Mouse (Mus musculus) stomach, embryonic 16.5 days (tissue): ENCODE measurements around the gene Dffb. TPM values are rescaled to one million over a fixed set of nuclear protein-coding genes. Genes with fewer than 3 reads are reported as not detected.

Experiments used
- ATAC-seq: fragments of 200-750 bp; cut with Nextera tagmentation; 2 replicates; pipeline ENCODE4 v1.8.0; 2017; ENCODE audit warnings: moderate number of reproducible peaks, moderate TSS enrichment; ENCODE audit not compliant: insufficient read depth, low FRiP score
- H3K27ac ChIP-seq: fragments of 300-500 bp; sonication (generic); 2 replicates; pipeline ENCODE4 v1.5.1; 2014; ENCODE audit warnings: low read length
- H3K27me3 ChIP-seq: fragments of 300-500 bp; sonication (generic); 2 replicates; pipeline ENCODE4 v1.6.1; 2014; ENCODE audit warnings: low read length, control low read depth, mixed read lengths; ENCODE audit not compliant: control insufficient read depth, insufficient read depth
- H3K36me3 ChIP-seq: fragments of 300-500 bp; sonication (generic); 2 replicates; pipeline ENCODE4 v1.6.1; 2014; ENCODE audit warnings: low read length; ENCODE audit not compliant: control insufficient read depth, insufficient read depth
- H3K4me1 ChIP-seq: fragments of 300-500 bp; sonication (generic); 2 replicates; pipeline ENCODE4 v1.6.1; 2014; ENCODE audit warnings: low read length, control low read depth, mixed read lengths; ENCODE audit not compliant: control insufficient read depth, insufficient read depth
- H3K4me2 ChIP-seq: fragments of 300-500 bp; sonication (generic); 2 replicates; pipeline ENCODE4 v1.6.1; 2014; ENCODE audit warnings: low read depth, low read length, mixed read lengths
- H3K4me3 ChIP-seq: fragments of 300-500 bp; sonication (generic); replicated peaks from 2 replicates; pipeline ENCODE4 v1.5.1; 2014; ENCODE audit warnings: mild to moderate bottlenecking, low read length
- H3K9ac ChIP-seq: fragments of 300-500 bp; sonication (generic); 2 replicates; pipeline ENCODE4 v1.6.1; 2014; ENCODE audit warnings: low read length
- H3K9me3 ChIP-seq: fragments of 300-500 bp; sonication (generic); replicated peaks from 2 replicates; pipeline ENCODE4 v1.6.1; 2016; ENCODE audit warnings: low read length, control low read depth; ENCODE audit not compliant: control insufficient read depth
- WGBS: fragments of 180-500 bp; shearing (Covaris S2); extraction: QIAGEN DNeasy Blood & Tissue Kit; methylation state at CpG from one replicate; pipeline ENCODE4 v1.1.7; 2014; 5-methylcytosine and 5-hydroxymethylcytosine counted together
- polyA plus RNA-seq: library from polyadenylated mRNA; unstranded; fragments of >200 nt; fragmentation: Nextera tagmentation; extraction: Ambion mirVana; gene quantifications from 2 replicates; pipeline ENCODE4 v1.2.1, GENCODE M21; 2015

The Dffb gene
- polyA plus RNA-seq, 1 experiment from 2014 or later, result 12.8 TPM

DNA sequence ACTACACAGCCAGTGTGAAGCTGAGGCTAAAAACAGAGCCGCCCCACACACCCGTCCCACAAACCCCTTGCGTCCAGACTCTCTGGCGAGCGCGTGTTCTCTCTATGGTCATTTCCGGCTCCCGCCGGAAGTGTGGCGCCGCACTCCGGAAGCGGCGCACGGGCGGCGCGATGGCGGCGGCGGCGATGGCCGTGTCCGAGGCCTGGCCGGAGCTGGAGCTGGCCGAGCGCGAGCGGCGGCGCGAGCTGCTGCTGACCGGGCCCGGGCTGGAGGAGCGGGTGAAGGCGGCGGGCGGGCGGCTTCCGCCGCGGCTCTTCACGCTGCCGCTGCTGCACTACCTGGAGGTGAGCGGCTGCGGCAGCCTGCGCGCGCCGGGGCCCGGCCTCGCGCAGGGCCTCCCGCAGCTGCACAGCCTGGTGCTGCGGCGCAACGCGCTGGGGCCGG is 36.7 kb upstream of the Dffb start, which contains the start of gene Lrrc47:
TSS of gene Lrrc47 (plus strand) at position 86 of the 444 bp plus-strand sequence.
- Histone ChIP-seq H3K4me2 (peak within 1 kb of the TSS; percentile 75), H3K4me3 (peak within 1 kb of the TSS; percentile 98), H3K36me3 (0 out of 2 replicates have a peak, but pooled peaks cover 3% of the 10 kb centered on the region), H3K4me1 (peaks cover 14% of the 10 kb centered on the region), H3K9me3 (no peaks in the 10 kb centered on the region), H3K9ac (peak within 1 kb of the TSS; percentile 97), H3K27me3 (no peaks in the 10 kb centered on the region), H3K27ac (peak within 1 kb of the TSS; percentile 15)
- peak; percentile 94 for ATAC-seq
- under 1% methylated on average over 59 of the region's 59 CpGs for whole genome bisulfite sequencing

DNA sequence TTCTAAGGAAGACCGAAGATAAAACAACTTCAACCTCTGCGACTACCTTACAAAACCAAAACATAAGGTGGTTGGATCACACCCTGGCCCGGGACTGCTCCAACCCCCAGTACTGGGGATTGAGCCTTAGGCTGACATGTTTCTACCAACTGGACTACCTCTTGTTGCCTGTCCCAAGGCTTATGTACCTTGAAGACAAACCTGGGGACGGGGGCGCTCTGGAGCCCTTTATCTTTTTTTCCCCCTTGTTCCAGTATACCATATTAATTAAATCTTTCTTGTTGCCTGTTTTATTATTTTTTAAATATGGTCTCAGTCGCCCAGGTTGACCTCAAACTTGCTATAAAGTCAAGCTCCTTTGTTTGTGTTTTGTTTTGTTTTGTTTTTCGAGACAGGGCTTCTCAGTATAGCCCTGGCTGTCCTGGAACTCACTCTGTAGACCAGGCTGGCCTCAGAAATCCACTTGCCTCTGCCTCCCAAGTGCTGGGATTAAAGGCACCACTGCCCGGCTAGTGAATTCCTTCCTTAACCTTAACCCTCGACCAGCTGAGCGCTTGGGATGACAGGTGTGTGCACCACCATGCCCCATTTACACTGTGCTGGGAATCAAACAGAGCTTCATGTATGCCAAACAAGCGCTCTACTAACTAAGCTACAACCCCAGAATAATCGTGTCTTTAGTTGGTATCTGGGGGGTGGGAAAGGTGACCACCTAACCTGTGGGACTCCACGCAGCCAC is 36.1 kb upstream of the Dffb start:
- Histone ChIP-seq H3K36me3 (0 out of 2 replicates have a peak, but pooled peaks cover 3% of the 10 kb centered on the region), H3K27me3 (no peaks in the 10 kb centered on the region), H3K4me1 (peaks cover 14% of the 10 kb centered on the region), H3K27ac (no peak overlapping the region), H3K4me2 (peak overlapping the region; percentile 75), H3K9ac (peak overlapping the region; percentile 97), H3K4me3 (peak overlapping the region; percentile 98), H3K9me3 (no peaks in the 10 kb centered on the region)
- WGBS, result 27% methylated on average over 13 of the region's 13 CpGs
- ATAC-seq, result 0 out of 2 replicates have a peak, but pooled peaks have one; percentile 22

DNA sequence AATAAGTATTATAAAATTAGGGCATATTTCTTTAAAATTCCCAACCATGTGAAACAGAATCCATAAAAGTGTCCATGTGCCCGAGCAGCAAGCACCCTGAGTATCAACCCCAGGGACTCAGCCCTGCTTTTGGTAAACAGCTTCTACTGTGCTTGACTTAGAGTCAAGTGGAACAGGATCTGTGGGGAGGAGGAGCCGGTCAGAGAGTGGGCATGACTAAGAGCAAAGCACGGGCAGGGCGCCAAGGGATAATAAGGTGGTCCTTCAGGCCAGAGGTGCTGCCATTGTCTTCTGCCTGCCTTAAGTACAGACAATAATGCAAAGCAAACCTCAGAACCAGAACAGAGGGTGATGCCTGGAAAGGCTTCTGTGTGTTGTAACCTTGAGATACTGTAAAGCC is 32.8 kb upstream of the Dffb start:
- Histone ChIP-seq H3K4me3 (no peak overlapping the region), H3K4me1 (peaks cover 1% of the 10 kb centered on the region), H3K9me3 (no peaks in the 10 kb centered on the region), H3K36me3 (peaks cover 3% of the 10 kb centered on the region; the same call in 1 of the 2 replicates), H3K4me2 (no peak overlapping the region), H3K27ac (no peak overlapping the region), H3K9ac (no peak overlapping the region), H3K27me3 (no peaks in the 10 kb centered on the region)
- ATAC-seq, result no peak
- WGBS, result 73% methylated on average over 4 of the region's 4 CpGs

DNA sequence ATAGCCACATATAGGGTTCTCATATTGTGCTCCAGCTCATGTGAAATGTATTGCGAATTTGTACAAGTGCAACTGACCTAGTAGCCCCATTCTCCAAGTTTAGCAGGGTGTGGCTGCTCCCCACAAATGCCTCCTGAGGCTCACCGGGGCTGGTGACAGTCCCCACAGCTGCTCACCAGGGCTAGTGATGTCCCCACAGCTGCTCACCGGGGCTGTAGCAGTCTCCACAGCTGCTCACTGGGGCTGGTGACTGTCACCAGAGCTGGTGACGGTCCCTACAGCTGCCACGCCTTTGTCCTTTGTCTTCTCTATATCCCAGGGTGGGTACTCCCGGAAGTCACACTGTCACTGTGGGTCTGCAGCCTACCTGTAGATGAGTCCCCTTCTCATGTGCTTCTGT is 31.3 kb upstream of the Dffb start:
- no peaks in the 10 kb centered on the region for H3K4me1 ChIP-seq
- H3K4me2 ChIP-seq, result no peak overlapping the region
- peaks cover 3% of the 10 kb centered on the region; the same call in 1 of the 2 replicates for H3K36me3 ChIP-seq
- H3K4me3 ChIP-seq, result no peak overlapping the region
- H3K27ac ChIP-seq, result no peak overlapping the region
- ATAC-seq, result no peak
- H3K9me3 ChIP-seq, result no peaks in the 10 kb centered on the region
- H3K27me3 ChIP-seq, result no peaks in the 10 kb centered on the region
- 85% methylated on average over 6 of the region's 6 CpGs for WGBS
- no peak overlapping the region for H3K9ac ChIP-seq

GRCm38 (mm10) chr4:154005488-154005887 is 30.6 kb upstream of the Dffb start:
- Histone ChIP-seq H3K4me3 (no peak overlapping the region), H3K9ac (no peak overlapping the region), H3K4me1 (no peaks in the 10 kb centered on the region), H3K36me3 (peaks cover 3% of the 10 kb centered on the region; the same call in 1 of the 2 replicates), H3K27me3 (no peaks in the 10 kb centered on the region), H3K4me2 (no peak overlapping the region), H3K27ac (no peak overlapping the region), H3K9me3 (no peaks in the 10 kb centered on the region)
- no peak for ATAC-seq
- WGBS, result 87% methylated on average over 5 of the region's 5 CpGs

- WGBS, result 91% methylated on average over 8 of the region's 8 CpGs
- ATAC-seq, result no peak
- peaks cover 19% of the 10 kb centered on the region for H3K36me3 ChIP-seq
Observed at GRCm38 (mm10) chr4:153993505-153993904, 18.6 kb upstream of the Dffb start.

DNA sequence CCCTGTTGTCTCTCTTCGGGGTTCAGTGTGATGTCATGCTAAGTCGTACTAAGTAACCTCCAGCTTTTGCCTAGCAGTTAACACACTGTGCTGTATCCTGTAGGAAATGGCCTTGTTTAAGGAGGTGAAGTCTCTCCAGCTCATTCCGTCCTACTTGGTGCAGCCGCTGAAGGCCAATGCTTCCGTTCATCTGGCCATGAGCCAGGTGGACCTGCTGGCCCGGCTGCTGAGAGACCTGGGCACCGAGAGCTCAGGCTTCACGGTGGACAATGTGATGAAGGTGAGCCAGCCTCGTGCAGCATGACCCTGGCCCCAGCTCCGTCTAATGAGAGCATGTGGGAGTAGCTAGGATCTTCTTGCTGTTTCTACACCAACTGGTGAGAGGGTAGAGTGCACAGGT is 17.8 kb upstream of the Dffb start:
- H3K36me3 ChIP-seq, result peaks cover 25% of the 10 kb centered on the region
- 91% methylated on average over 10 of the region's 10 CpGs for WGBS
- H3K4me3 ChIP-seq, result no peak overlapping the region
- no peak overlapping the region for H3K9ac ChIP-seq
- no peak overlapping the region for H3K4me2 ChIP-seq
- H3K9me3 ChIP-seq, result no peaks in the 10 kb centered on the region
- no peak overlapping the region for H3K27ac ChIP-seq
- no peaks in the 10 kb centered on the region for H3K27me3 ChIP-seq
- no peak for ATAC-seq
- H3K4me1 ChIP-seq, result no peaks in the 10 kb centered on the region

More at GRCm38 (mm10) chr4:153993505-153993904, 18.6 kb upstream of the Dffb start:
- no peaks in the 10 kb centered on the region for H3K4me1 ChIP-seq
- H3K27me3 ChIP-seq, result no peaks in the 10 kb centered on the region
- H3K9ac ChIP-seq, result no peak overlapping the region
- H3K4me3 ChIP-seq, result no peak overlapping the region
- no peak overlapping the region for H3K27ac ChIP-seq
- H3K4me2 ChIP-seq, result no peak overlapping the region
- no peaks in the 10 kb centered on the region for H3K9me3 ChIP-seq

DNA sequence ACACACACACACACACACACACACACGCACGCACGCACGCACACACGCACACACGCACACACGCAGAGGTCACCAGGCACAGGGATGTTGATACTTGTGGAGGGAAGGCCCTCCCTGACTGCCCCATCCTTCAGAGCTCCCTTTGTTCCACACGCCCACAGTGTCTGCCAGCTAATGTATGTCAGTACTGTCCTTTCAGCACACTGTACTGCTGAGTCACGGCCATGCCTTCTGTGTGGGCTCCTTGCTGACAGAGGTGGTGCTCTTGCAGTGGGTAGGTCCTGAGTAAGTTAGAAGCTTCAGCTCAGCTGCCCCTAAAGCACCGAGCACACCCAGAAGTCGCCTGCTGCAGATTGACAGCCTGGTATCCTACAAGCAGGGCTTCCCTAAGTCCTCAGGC is 5.5 kb upstream of the Dffb start:
- no peak for ATAC-seq
- no peak overlapping the region for H3K4me2 ChIP-seq
- peaks cover 8% of the 10 kb centered on the region for H3K4me1 ChIP-seq
- WGBS, result 81% methylated on average over 10 of the region's 11 CpGs
- peaks cover 23% of the 10 kb centered on the region; the same call in 1 of the 2 replicates for H3K36me3 ChIP-seq
- no peak overlapping the region for H3K27ac ChIP-seq
- H3K27me3 ChIP-seq, result no peaks in the 10 kb centered on the region
- H3K9me3 ChIP-seq, result no peaks in the 10 kb centered on the region
- H3K4me3 ChIP-seq, result no peak overlapping the region
- no peak overlapping the region for H3K9ac ChIP-seq

DNA sequence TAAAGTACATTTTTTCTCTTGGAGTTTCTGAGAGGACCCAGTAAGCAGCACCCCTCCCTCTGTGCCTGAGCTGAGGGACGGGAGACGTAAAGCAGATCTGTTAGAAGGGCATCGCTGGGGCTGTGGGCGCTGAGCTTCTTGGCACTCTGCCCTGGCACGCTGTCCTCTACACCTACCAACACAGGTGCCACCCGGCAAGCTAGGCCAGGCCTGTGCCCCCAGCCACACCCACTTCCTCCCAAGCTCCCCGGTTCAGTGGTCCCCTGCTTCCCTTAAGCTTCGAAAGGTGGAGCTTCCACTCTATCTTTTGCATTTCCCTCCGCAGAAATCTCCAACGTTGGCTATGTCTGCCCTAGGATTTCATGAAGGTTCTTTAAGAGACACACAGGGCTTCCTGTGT is 4.3 kb upstream of the Dffb start:
- H3K36me3 ChIP-seq, result peaks cover 11% of the 10 kb centered on the region; the same call in 1 of the 2 replicates
- H3K9ac ChIP-seq, result no peak overlapping the region
- H3K4me2 ChIP-seq, result no peak overlapping the region
- H3K4me1 ChIP-seq, result peaks cover 8% of the 10 kb centered on the region
- H3K27me3 ChIP-seq, result no peaks in the 10 kb centered on the region
- no peak overlapping the region for H3K4me3 ChIP-seq
- ATAC-seq, result no peak
- H3K9me3 ChIP-seq, result no peaks in the 10 kb centered on the region
- WGBS, result 88% methylated on average over 10 of the region's 10 CpGs
- H3K27ac ChIP-seq, result no peak overlapping the region
